Mouse (Mus musculus): ENCODE data around the gene Sgms2.

GRCm38 (mm10) chr3:131296893-131297292 lies 194.3 kb downstream of the Sgms2 start:
- TF ChIP-seq CTCF (IDR thresholded peaks at IDR 0.05; ENCODE audit: extremely low read depth, insufficient read length, insufficient replicate concordance, low read depth, low read length), result no peak
- no peak for TF ChIP-seq POLR2A (IDR thresholded peaks at IDR 0.05; ENCODE audit: low read depth, low read length)
